Mouse (Mus musculus) C2C12 (cell line): ENCODE measurements at regions not wholly inside any gene's neighbourhood (a gene's known extent, or its start where the extent isn't known, plus 50 kb on each side); places are given as distances from the start of the nearest gene placed in this dataset.

Experiments
- H3K27me3 ChIP-seq: one replicate; pipeline ENCODE4 v1.6.1; 2011; ENCODE audit not compliant: control insufficient read depth, insufficient read depth, insufficient read length
- H3K36me3 ChIP-seq: one replicate; pipeline ENCODE4 v1.6.1; 2011; ENCODE audit not compliant: control insufficient read depth, insufficient read depth
- H3K4me3 ChIP-seq: one replicate; pipeline ENCODE4 v1.5.1; 2011; ENCODE audit warnings: mild to moderate bottlenecking, control low read depth; ENCODE audit not compliant: poor library complexity, insufficient read depth, severe bottlenecking
- H3K79me2 ChIP-seq: one replicate; pipeline ENCODE4 v1.6.1; 2011; ENCODE audit not compliant: control insufficient read depth, insufficient read depth
- H3K79me3 ChIP-seq: one replicate; pipeline ENCODE4 v1.6.1; 2011; ENCODE audit warnings: low read depth, control low read depth
- H3ac ChIP-seq: one replicate; pipeline ENCODE3; 2011; ENCODE audit warnings: low read depth; ENCODE audit not compliant: control insufficient read depth, insufficient read length
- CEBPB ChIP-seq: IDR thresholded peaks from one replicate; pipeline ENCODE4 v1.6.1; 2011; ENCODE audit warnings: low read depth, mild to moderate bottlenecking, control low read depth, moderate library complexity
- CTCF ChIP-seq: IDR thresholded peaks from one replicate; pipeline ENCODE4 v1.5.1; 2011; ENCODE audit not compliant: control insufficient read depth, insufficient read depth, insufficient read length
- FOSL1 ChIP-seq: IDR thresholded peaks from one replicate; pipeline ENCODE4 v1.8.0; 2011; ENCODE audit warnings: mild to moderate bottlenecking, low read length; ENCODE audit not compliant: poor library complexity, insufficient read depth, severe bottlenecking
- MAX ChIP-seq: IDR thresholded peaks from one replicate; pipeline ENCODE4 v1.6.1; 2011; ENCODE audit warnings: mild to moderate bottlenecking, control low read depth
- MYOD1 ChIP-seq: IDR thresholded peaks from one replicate; pipeline ENCODE4 v1.6.1; 2011; ENCODE audit warnings: low read depth; ENCODE audit not compliant: control insufficient read depth, insufficient read length
- MYOG ChIP-seq: IDR thresholded peaks from one replicate; pipeline ENCODE4 v1.6.1; 2011; ENCODE audit not compliant: control insufficient read depth, insufficient read length; ENCODE audit errors: extremely low read depth
- USF1 ChIP-seq: IDR thresholded peaks from one replicate; pipeline ENCODE4 v1.6.1; 2011; ENCODE audit warnings: low read depth, mild to moderate bottlenecking, control low read depth, moderate library complexity

DNA sequence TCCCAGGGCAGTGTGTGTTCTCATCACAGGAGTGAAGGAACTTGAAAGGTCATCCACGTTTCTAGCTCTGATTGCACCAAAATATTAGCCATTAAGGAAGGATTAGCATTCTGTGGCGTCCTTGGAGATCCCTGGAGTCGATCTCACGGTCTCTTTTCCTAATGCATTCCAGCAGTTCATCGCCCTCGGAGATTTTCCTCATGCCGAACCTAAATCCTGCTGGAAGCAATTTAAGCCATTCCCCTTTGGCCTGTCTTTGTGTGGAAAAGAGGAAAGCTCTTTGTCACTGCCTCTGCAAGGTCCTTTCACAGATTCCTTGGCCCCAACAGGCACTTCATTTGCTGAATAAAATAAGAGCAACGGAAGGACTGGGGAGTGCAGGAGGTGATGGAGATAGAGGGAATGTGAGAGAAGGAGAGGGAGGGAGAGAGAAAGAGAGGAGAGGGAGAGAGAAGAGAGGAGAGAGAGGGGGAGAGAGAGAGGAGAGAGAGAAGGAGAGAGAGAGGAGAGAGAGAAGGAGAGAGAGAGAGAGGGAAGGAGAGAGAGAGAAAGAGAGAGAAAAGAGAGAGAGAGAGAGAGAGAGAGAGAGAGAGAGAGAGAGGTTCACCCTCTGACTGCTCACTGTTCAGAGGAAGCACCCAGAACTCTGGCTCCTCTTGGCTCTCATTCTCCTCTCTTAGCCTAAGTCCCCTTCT lies 177.2 kb upstream of the Zfp462 start:
- no peak for TF ChIP-seq MYOG
- TF ChIP-seq MAX: no peak
- no peak for TF ChIP-seq CEBPB
- TF ChIP-seq USF1: no peak
- no peak for TF ChIP-seq MYOD1
- no peak for TF ChIP-seq FOSL1
- no peak for TF ChIP-seq CTCF
- H3K36me3 ChIP-seq: no peaks in the 10 kb centered on the region

DNA sequence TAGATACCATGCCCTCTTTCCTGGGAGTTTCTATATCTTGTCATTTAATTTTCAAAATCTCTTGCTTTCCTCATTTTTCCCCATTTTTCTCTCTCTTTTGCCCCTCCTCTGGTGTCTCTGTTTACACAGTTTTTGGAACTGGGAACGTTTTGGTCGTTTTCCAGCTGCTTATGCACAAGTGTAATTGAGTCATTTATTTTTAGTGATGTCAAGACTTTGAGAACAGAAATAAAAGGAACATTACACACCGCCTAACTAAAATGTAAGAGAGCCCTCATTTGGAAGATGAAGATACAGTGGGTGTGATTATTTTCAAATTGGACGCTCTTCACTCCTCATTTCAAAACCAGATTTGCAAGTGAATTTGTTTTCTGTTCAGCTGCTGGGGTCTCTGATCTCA lies 176.0 kb upstream of the Zfp462 start:
- H3ac ChIP-seq: no peak overlapping the region
- TF ChIP-seq MYOG (no peak), CTCF (no peak), CEBPB (no peak), FOSL1 (no peak), USF1 (no peak), MAX (no peak), MYOD1 (no peak)
- no peaks in the 10 kb centered on the region for H3K36me3 ChIP-seq

More for the DNA sequence above, 177.2 kb upstream of the Zfp462 start:
- Histone ChIP-seq H3ac (no peak overlapping the region), H3K27me3 (no peaks in the 10 kb centered on the region), H3K79me2 (no peaks in the 10 kb centered on the region), H3K79me3 (no peaks in the 10 kb centered on the region), H3K4me3 (no peak overlapping the region)

DNA sequence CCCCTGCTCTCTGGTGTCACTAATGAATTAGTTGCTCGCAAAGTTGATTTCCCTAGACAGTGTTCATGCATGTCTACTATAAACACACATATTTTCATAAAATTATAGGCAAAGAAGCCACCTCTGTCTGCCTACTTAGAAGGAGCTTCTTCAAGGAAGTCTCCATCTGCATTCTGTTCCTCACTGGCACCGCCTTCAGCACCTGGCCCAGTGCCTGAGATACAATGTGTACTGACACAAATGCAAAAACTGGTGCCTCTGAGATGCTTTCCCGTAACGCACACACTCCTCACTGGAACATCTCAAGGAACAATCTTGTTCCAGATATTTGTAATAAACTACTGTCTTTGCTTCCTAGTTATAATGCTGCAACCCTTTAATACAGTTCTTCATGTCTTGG lies 170.8 kb upstream of the Zfp462 start:
- TF ChIP-seq CTCF (no peak), MYOG (no peak), MAX (no peak), FOSL1 (no peak), CEBPB (no peak), MYOD1 (no peak), USF1 (no peak)
- Histone ChIP-seq H3K79me3 (no peaks in the 10 kb centered on the region), H3K79me2 (no peaks in the 10 kb centered on the region), H3K4me3 (no peak overlapping the region), H3ac (no peak overlapping the region), H3K36me3 (no peaks in the 10 kb centered on the region), H3K27me3 (no peaks in the 10 kb centered on the region)

More for the DNA sequence above, 176.0 kb upstream of the Zfp462 start:
- Histone ChIP-seq H3K79me2 (no peaks in the 10 kb centered on the region), H3K79me3 (no peaks in the 10 kb centered on the region), H3K4me3 (no peak overlapping the region), H3K27me3 (no peaks in the 10 kb centered on the region)

DNA sequence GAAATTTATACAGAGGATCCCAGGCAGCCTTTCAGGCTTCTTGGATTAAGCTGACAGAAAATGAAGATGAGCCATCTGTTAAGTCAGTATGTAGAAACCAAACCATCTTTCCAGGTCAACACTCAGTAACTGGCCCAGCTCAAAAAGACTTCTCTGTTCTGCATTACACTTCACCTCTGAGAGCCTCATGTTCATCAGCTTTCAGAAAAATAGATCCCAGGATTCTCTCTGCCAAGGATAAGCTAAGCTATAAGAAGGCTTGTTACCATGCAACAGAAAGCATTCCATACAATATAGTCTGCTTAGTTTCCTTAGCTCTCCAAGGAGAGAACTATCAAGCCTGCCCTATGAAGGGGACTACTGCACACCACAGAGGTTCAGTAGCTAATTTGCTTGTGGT lies 170.1 kb upstream of the Zfp462 start:
- no peaks in the 10 kb centered on the region for H3K79me2 ChIP-seq
- TF ChIP-seq MYOD1: no peak
- no peak for TF ChIP-seq USF1
- TF ChIP-seq MYOG: no peak
- TF ChIP-seq MAX: no peak
- TF ChIP-seq FOSL1: no peak
- TF ChIP-seq CTCF: no peak
- no peak for TF ChIP-seq CEBPB
- no peak overlapping the region for H3K4me3 ChIP-seq
- H3ac ChIP-seq: no peak overlapping the region
- no peaks in the 10 kb centered on the region for H3K36me3 ChIP-seq
- H3K79me3 ChIP-seq: no peaks in the 10 kb centered on the region
- no peaks in the 10 kb centered on the region for H3K27me3 ChIP-seq

DNA sequence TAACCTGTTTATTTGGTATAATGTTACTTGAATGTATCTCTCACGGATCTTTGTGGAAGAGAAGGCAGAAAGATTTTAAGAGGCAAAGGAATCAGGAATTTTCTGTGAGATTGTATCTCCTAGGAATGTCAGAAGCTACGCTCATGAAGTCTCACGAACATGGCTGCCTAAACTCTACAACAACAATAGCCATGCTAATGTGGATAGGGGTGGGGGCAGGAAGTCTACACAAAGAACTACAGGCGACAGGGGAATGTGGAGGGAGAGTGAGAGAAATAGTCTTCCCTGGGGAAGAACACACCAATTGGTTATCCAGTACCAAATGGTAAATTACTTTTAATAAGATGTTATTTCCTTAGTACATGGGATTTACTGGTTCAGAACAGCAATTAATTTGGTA lies 164.3 kb upstream of the Zfp462 start:
- Histone ChIP-seq H3K79me2 (no peaks in the 10 kb centered on the region), H3ac (no peak overlapping the region), H3K27me3 (no peaks in the 10 kb centered on the region), H3K4me3 (no peak overlapping the region), H3K36me3 (no peaks in the 10 kb centered on the region), H3K79me3 (no peaks in the 10 kb centered on the region)
- TF ChIP-seq FOSL1 (no peak), CEBPB (no peak), USF1 (no peak), CTCF (no peak), MYOD1 (no peak), MYOG (no peak), MAX (no peak)
